ENCODE assay signal across 13 mouse cellular contexts in genomic region chr3:101117386-101117749, GRCm38 (mm10). TPM values are rescaled to one million over a fixed set of nuclear protein-coding genes. Genes with fewer than 3 reads are reported as not detected.
DNase-seq lines count a peak whose midpoint lies in the region; ATAC-seq and TF ChIP-seq lines count a peak whose summit lies in the region.
"Had no signal": no experiment of that assay in that cellular context is flagged by ENCODE, and none has a peak within 500 bp of the region (broad histone marks: within the 10 kb centered on the region; RNA-seq: fewer than 3 reads in every experiment).

No protein-coding gene starts in this region.

- 0 out of 2 replicates have a peak overlapping the region, but pooled peaks have one; percentile 40 for H3K9ac ChIP-seq in intestine, embryonic 16.5 days (ENCODE audit: low read depth, low read length)
- no peak overlapping the region for H3K9ac ChIP-seq in intestine, postnatal 0 days (ENCODE audit: low read depth, low read length)
- no peak overlapping the region for H3K9ac ChIP-seq in forebrain, embryonic 14.5 days (ENCODE audit: low read length)
- 0 out of 2 replicates have a peak overlapping the region, but pooled peaks have one; percentile 44 for H3K9ac ChIP-seq in limb, embryonic 12.5 days (replicated peaks)
- H3K9ac ChIP-seq in neural tube, embryonic 15.5 days (replicated peaks) = no peak overlapping the region
- H3K9ac ChIP-seq in liver, postnatal 0 days (replicated peaks) = no peak overlapping the region

- no peak for TF ChIP-seq CTCF in intestine, postnatal 0 days (IDR thresholded peaks at IDR 0.05; ENCODE audit: low read depth)
- no peak for TF ChIP-seq CTCF in liver, postnatal 0 days (IDR thresholded peaks at IDR 0.05; ENCODE audit: low read depth)

- H3K36me3 ChIP-seq in intestine, embryonic 16.5 days (ENCODE audit: control insufficient read depth, insufficient read depth, low read length) = no peaks in the 10 kb centered on the region
- H3K36me3 ChIP-seq in intestine, postnatal 0 days (ENCODE audit: control insufficient read depth, insufficient read depth) = no peaks in the 10 kb centered on the region
- H3K36me3 ChIP-seq in forebrain, embryonic 14.5 days (ENCODE audit: control insufficient read depth, insufficient read depth, low read length) = no peaks in the 10 kb centered on the region
- H3K36me3 ChIP-seq in limb, embryonic 12.5 days = no peaks in the 10 kb centered on the region
- no peaks in the 10 kb centered on the region for H3K36me3 ChIP-seq in neural tube, embryonic 15.5 days
- no peaks in the 10 kb centered on the region for H3K36me3 ChIP-seq in liver, postnatal 0 days (replicated peaks; ENCODE audit: insufficient read depth, low read length)

- no peak for TF ChIP-seq EP300 in liver, postnatal 0 days (IDR thresholded peaks at IDR 0.05; ENCODE audit: low read depth)

- H3K4me3 ChIP-seq in intestine, embryonic 16.5 days (ENCODE audit: low read length) = no peak overlapping the region
- no peak overlapping the region for H3K4me3 ChIP-seq in intestine, postnatal 0 days (ENCODE audit: low read depth, low read length)
- H3K4me3 ChIP-seq in forebrain, embryonic 14.5 days (ENCODE audit: low read depth, low read length) = no peak overlapping the region
- no peak overlapping the region for H3K4me3 ChIP-seq in limb, embryonic 12.5 days (replicated peaks)
- H3K4me3 ChIP-seq in neural tube, embryonic 15.5 days (replicated peaks) = no peak overlapping the region
- H3K4me3 ChIP-seq in liver, postnatal 0 days (ENCODE audit: low read depth, low read length) = no peak overlapping the region

- H3K4me1 ChIP-seq in intestine, embryonic 16.5 days (ENCODE audit: control insufficient read depth, insufficient read depth, low read length) = peaks cover 2% of the 10 kb centered on the region
- H3K4me1 ChIP-seq in intestine, postnatal 0 days (replicated peaks; ENCODE audit: control insufficient read depth, insufficient read depth, low read length) = no peaks in the 10 kb centered on the region; the same call in 1 of the 2 replicates
- H3K4me1 ChIP-seq in forebrain, embryonic 14.5 days (ENCODE audit: control insufficient read depth, insufficient read depth, low read length) = peaks cover 8% of the 10 kb centered on the region
- H3K4me1 ChIP-seq in limb, embryonic 12.5 days (replicated peaks) = peaks cover 15% of the 10 kb centered on the region
- peaks cover 9% of the 10 kb centered on the region for H3K4me1 ChIP-seq in neural tube, embryonic 15.5 days
- no peaks in the 10 kb centered on the region for H3K4me1 ChIP-seq in liver, postnatal 0 days (ENCODE audit: insufficient read depth)

- intact Hi-C loops in heart, postnatal 36 days (cut with DNase I) = no loop called here

- H3K27ac ChIP-seq in intestine, embryonic 16.5 days (ENCODE audit: low read length) = no peak overlapping the region
- no peak overlapping the region for H3K27ac ChIP-seq in intestine, postnatal 0 days (ENCODE audit: low read depth, low read length)
- H3K27ac ChIP-seq in forebrain, embryonic 14.5 days (ENCODE audit: low read depth, low read length) = peak overlapping the region; percentile 64; the same call in 1 of the 2 replicates
- H3K27ac ChIP-seq in limb, embryonic 12.5 days = peak overlapping the region; percentile 36; the same call in 1 of the 2 replicates
- peak overlapping the region; percentile 56; the same call in 1 of the 2 replicates for H3K27ac ChIP-seq in neural tube, embryonic 15.5 days (replicated peaks)
- H3K27ac ChIP-seq in liver, postnatal 0 days (ENCODE audit: low read depth) = no peak overlapping the region
- H3K27ac ChIP-seq: macrophage had no signal

- no peak for ATAC-seq in intestine, embryonic 16.5 days
- no peak for ATAC-seq in intestine, postnatal 0 days
- ATAC-seq in forebrain, embryonic 14.5 days = no peak
- no peak for ATAC-seq in limb, embryonic 12.5 days (ENCODE audit: insufficient number of reproducible peaks, insufficient read depth, low FRiP score, low TSS enrichment, low read depth)
- no peak for ATAC-seq in neural tube, embryonic 15.5 days (ENCODE audit: low FRiP score)
- no peak for ATAC-seq in liver, postnatal 0 days

- no peak for DNase-seq in forebrain, embryonic 14.5 days (ENCODE audit: low spot score)
- DNase-seq in heart, postnatal 36 days = no peak
- DNase-seq in liver, postnatal 0 days = no peak
- DNase-seq: cerebellum, postnatal 36 days; heart, adult 18-20 months; kidney, adult 2 months; right cerebral cortex, postnatal 25 days had no signal

- no peaks in the 10 kb centered on the region for H3K27me3 ChIP-seq in intestine, embryonic 16.5 days (replicated peaks; ENCODE audit: control insufficient read depth, insufficient read depth, low read length)
- H3K27me3 ChIP-seq in intestine, postnatal 0 days (replicated peaks; ENCODE audit: control insufficient read depth, insufficient read depth, low read length) = no peaks in the 10 kb centered on the region
- H3K27me3 ChIP-seq in forebrain, embryonic 14.5 days (replicated peaks; ENCODE audit: control insufficient read depth, insufficient read depth, low read length) = no peaks in the 10 kb centered on the region
- H3K27me3 ChIP-seq in limb, embryonic 12.5 days = no peaks in the 10 kb centered on the region
- no peaks in the 10 kb centered on the region for H3K27me3 ChIP-seq in neural tube, embryonic 15.5 days (replicated peaks)
- 0 out of 2 replicates have a peak, but pooled peaks cover 7% of the 10 kb centered on the region for H3K27me3 ChIP-seq in liver, postnatal 0 days (ENCODE audit: insufficient read depth, low read length)

- H3K4me2 ChIP-seq in intestine, embryonic 16.5 days (ENCODE audit: low read depth, low read length) = no peak overlapping the region
- no peak overlapping the region for H3K4me2 ChIP-seq in intestine, postnatal 0 days (replicated peaks; ENCODE audit: low read depth)
- no peak overlapping the region for H3K4me2 ChIP-seq in forebrain, embryonic 14.5 days (ENCODE audit: low read length)
- no peak overlapping the region; the same call in 1 of the 2 replicates for H3K4me2 ChIP-seq in limb, embryonic 12.5 days
- no peak overlapping the region for H3K4me2 ChIP-seq in neural tube, embryonic 15.5 days
- H3K4me2 ChIP-seq in liver, postnatal 0 days (ENCODE audit: low read depth, low read length) = no peak overlapping the region

- WGBS in intestine, embryonic 16.5 days = 86% methylated on average over 8 of the region's 8 CpGs
- WGBS in intestine, postnatal 0 days = 83% methylated on average over 8 of the region's 8 CpGs
- 94% methylated on average over 8 of the region's 8 CpGs for WGBS in forebrain, embryonic 14.5 days
- WGBS in limb, embryonic 12.5 days = 86% methylated on average over 8 of the region's 8 CpGs
- WGBS in neural tube, embryonic 15.5 days = 91% methylated on average over 8 of the region's 8 CpGs
- WGBS in liver, postnatal 0 days (ENCODE audit: insufficient replicate concordance) = 76% methylated on average over 8 of the region's 8 CpGs

- H3K9me3 ChIP-seq in intestine, embryonic 16.5 days (ENCODE audit: control insufficient read depth, low read length) = 0 out of 2 replicates have a peak, but pooled peaks cover 3% of the 10 kb centered on the region
- H3K9me3 ChIP-seq in intestine, postnatal 0 days (ENCODE audit: control insufficient read depth) = no peaks in the 10 kb centered on the region; the same call in 1 of the 2 replicates
- H3K9me3 ChIP-seq in forebrain, embryonic 14.5 days (replicated peaks; ENCODE audit: control insufficient read depth, low read length) = no peaks in the 10 kb centered on the region
- H3K9me3 ChIP-seq in limb, embryonic 12.5 days = peaks cover 3% of the 10 kb centered on the region; the same call in 1 of the 2 replicates
- no peaks in the 10 kb centered on the region for H3K9me3 ChIP-seq in neural tube, embryonic 15.5 days (replicated peaks)
- no peaks in the 10 kb centered on the region for H3K9me3 ChIP-seq in liver, postnatal 0 days (ENCODE audit: low read length)

RNA-seq across cellular contexts. Expression of gene Ptgfrn, which starts 7.3 kb away (rescaled TPM):
- polyA plus RNA-seq in intestine, embryonic 16.5 days (2015; fragmentation: Nextera tagmentation; extraction: Ambion mirVana) = 3.0 and 3.2 TPM in 2 replicates
- polyA plus RNA-seq in intestine, postnatal 0 days (2015; fragmentation: Nextera tagmentation; extraction: Ambion mirVana) = 5.6 and 6.1 TPM in 2 replicates
- 3.4 and 4.5 TPM in 2 replicates for polyA plus RNA-seq in forebrain, embryonic 14.5 days (2014; fragmentation: Nextera tagmentation; extraction: Ambion mirVana)
- polyA plus RNA-seq in limb, embryonic 12.5 days (2016; fragmentation: Nextera tagmentation; extraction: Ambion mirVana) = 5.9 and 6.1 TPM in 2 replicates
- polyA plus RNA-seq in neural tube, embryonic 15.5 days (2015; fragmentation: Nextera tagmentation; extraction: Ambion mirVana) = 3.0 TPM in 2 replicates
- total RNA-seq in heart, postnatal 36 days (2021) = 10 to 100 TPM; 27.1 to 29.3 TPM
- polyA plus RNA-seq in liver, postnatal 0 days (2015; fragmentation: Nextera tagmentation; extraction: Ambion mirVana) = 0.26 and 0.35 TPM in 2 replicates
- total RNA-seq: MEL had no signal

Comparison
In these comparisons a context has a peak if more than half of its experiments do, and no peak if none do; other contexts are left out.
1. H3K9ac ChIP-seq: peak in intestine, embryonic 16.5 days (single experiment) and limb, embryonic 12.5 days (single experiment); none in intestine, postnatal 0 days (single experiment), forebrain, embryonic 14.5 days (single experiment), neural tube, embryonic 15.5 days (single experiment) and liver, postnatal 0 days (single experiment).
2. H3K27ac ChIP-seq: peak in forebrain, embryonic 14.5 days (single experiment), limb, embryonic 12.5 days (single experiment) and neural tube, embryonic 15.5 days (single experiment); none in intestine, embryonic 16.5 days (single experiment), intestine, postnatal 0 days (single experiment) and liver, postnatal 0 days (single experiment).